Mouse (Mus musculus) heart, postnatal 10 days (tissue): ENCODE data around the gene 1700022I11Rik. TPM values are rescaled to one million over a fixed set of nuclear protein-coding genes. Genes with fewer than 3 reads are reported as not detected.
"Not testable (repeated sequence)": the region's sequence is repeated elsewhere in the genome, so short reads cannot be mapped to it uniquely, and the experiment has no call there.

Source experiments
- DNase-seq, 2 experiments: peaks; one replicate each; pipeline ENCODE4 v3.0.0; 2021
- intact Hi-C: fragments of 180-260 bp; cut with DNase I; formaldehyde crosslinking; loops from one replicate; pipeline ENCODE4 v1.15.1; 2025
- total RNA-seq, 2 experiments: library from RNA; stranded (reverse); gene quantifications; 2 replicates each; pipeline ENCODE4 v1.2.3; 2021

Gene 1700022I11Rik
- total RNA-seq, 2 experiments from 2014 or later: not detected

- intact Hi-C loops: not testable (repeated sequence)
- DNase-seq: peak; percentile 99 to 100
Measured at GRCm38 (mm10) chr4:43000141-43000986, 31.0 kb downstream of the 1700022I11Rik start, which contains the start of gene Vcp. Vcp (minus strand) TSS chr4:43000507.

GRCm38 (mm10) chr4:43001272-43001671, 31.9 kb downstream of the 1700022I11Rik start:
- intact Hi-C loops: no loop called here
- DNase-seq: no peak

- DNase-seq: no peak
- intact Hi-C loops: no loop called here
Measured at GRCm38 (mm10) chr4:43002756-43003439, 33.5 kb downstream of the 1700022I11Rik start.

GRCm38 (mm10) chr4:43004951-43005350, 35.5 kb downstream of the 1700022I11Rik start:
- intact Hi-C loops: loop anchor here (1.0 kb wide), 1 partner anchor 20 kb away; the partner anchor contains the start of gene Pigo
- DNase-seq: no peak

GRCm38 (mm10) chr4:43005765-43006164, 36.4 kb downstream of the 1700022I11Rik start:
- DNase-seq: peak; percentile 28 to 69
- intact Hi-C loops: loop anchor here (1.0 kb wide), 1 partner anchor 20 kb away; the partner anchor contains the start of gene Pigo

GRCm38 (mm10) chr4:43010161-43011038, 41.0 kb downstream of the 1700022I11Rik start, which contains the start of gene Fancg:
Fancg (minus strand) TSS chr4:43010506.
- peak; percentile 88 to 91 for DNase-seq
- intact Hi-C loops: no loop called here

GRCm38 (mm10) chr4:43012091-43012490, 42.7 kb downstream of the 1700022I11Rik start:
- intact Hi-C loops: no loop called here
- no peak for DNase-seq

GRCm38 (mm10) chr4:43018156-43018555, 48.8 kb downstream of the 1700022I11Rik start:
- intact Hi-C loops: no loop called here
- no peak for DNase-seq

- DNase-seq: no peak
- intact Hi-C loops: no loop called here
Measured at GRCm38 (mm10) chr4:43019176-43019575, 49.8 kb downstream of the 1700022I11Rik start.

- intact Hi-C loops: no loop called here
- DNase-seq: peak in 1 of 2 experiments; percentile 38
Measured at GRCm38 (mm10) chr4:43019641-43020465, 50.4 kb downstream of the 1700022I11Rik start.

GRCm38 (mm10) chr4:43020876-43021275, 51.5 kb downstream of the 1700022I11Rik start:
- no peak for DNase-seq
- intact Hi-C loops: no loop called here

- no peak for DNase-seq
- intact Hi-C loops: no loop called here
Measured at GRCm38 (mm10) chr4:43021341-43021740, 51.9 kb downstream of the 1700022I11Rik start.

GRCm38 (mm10) chr4:43024673-43025072, 55.3 kb downstream of the 1700022I11Rik start:
- DNase-seq: no peak
- intact Hi-C loops: loop anchor here (1.0 kb wide), 1 partner anchor 19 kb away; no protein-coding TSS in a partner anchor

- intact Hi-C loops: loop anchor here (1.0 kb wide), 1 partner anchor 20 kb away; no protein-coding TSS in a partner anchor
- DNase-seq: peak; percentile 96 to 98
Measured at GRCm38 (mm10) chr4:43025084-43025960, 55.9 kb downstream of the 1700022I11Rik start, which contains the start of gene Pigo. Pigo (minus strand) TSS chr4:43025819.

- no peak for DNase-seq
Measured at GRCm38 (mm10) chr4:43029121-43029520, 59.7 kb downstream of the 1700022I11Rik start.

GRCm38 (mm10) chr4:43029749-43030148, 60.3 kb downstream of the 1700022I11Rik start:
- intact Hi-C loops: loop anchor here (10.0 kb wide), 1 partner anchor 535 kb away; the partner anchor contains the start of genes Creb3 and Tln1
- DNase-seq: no peak

More at GRCm38 (mm10) chr4:43029121-43029520, 59.7 kb downstream of the 1700022I11Rik start:
- intact Hi-C loops: no loop called here

- intact Hi-C loops: loop anchor here (10.0 kb wide), 1 partner anchor 534 kb away; the partner anchor contains the start of genes Creb3 and Tln1
Measured at GRCm38 (mm10) chr4:43030352-43030751, 60.9 kb downstream of the 1700022I11Rik start.

GRCm38 (mm10) chr4:43030780-43031230, 61.4 kb downstream of the 1700022I11Rik start:
- no peak for DNase-seq
- intact Hi-C loops: loop anchor here (10.0 kb wide), 1 partner anchor 534 kb away; the partner anchor contains the start of genes Creb3 and Tln1

More at GRCm38 (mm10) chr4:43030352-43030751, 60.9 kb downstream of the 1700022I11Rik start:
- DNase-seq: no peak
